Mouse (Mus musculus) hindbrain, embryonic 13.5 days (tissue): ENCODE measurements around the gene Gm9507. TPM values are rescaled to one million over a fixed set of nuclear protein-coding genes. Genes with fewer than 3 reads are reported as not detected.

Experiments
- polyA plus RNA-seq: library from polyadenylated mRNA; unstranded; fragments of >200 nt; fragmentation: Nextera tagmentation; extraction: Ambion mirVana; gene quantifications from 2 replicates; pipeline ENCODE4 v1.2.1, GENCODE M21; 2015

Gene Gm9507
- polyA plus RNA-seq, 1 experiment from 2014 or later = not detected

Other genes starting within 250 kb of the Gm9507 start
- 69.0 and 71.9 TPM in 2 replicates for gene Pttg1ip, start 230.1 kb downstream of the Gm9507 start, polyA plus RNA-seq
- gene Sumo3, start 205.7 kb downstream of the Gm9507 start, polyA plus RNA-seq = 271 and 274 TPM in 2 replicates
- gene Gm49325, start 205.6 kb downstream of the Gm9507 start, polyA plus RNA-seq = 2.1 and 3.4 TPM in 2 replicates
- 94.5 and 95.0 TPM in 2 replicates for gene Ube2g2, start 189.6 kb downstream of the Gm9507 start, polyA plus RNA-seq
- gene Tspear, start 125.3 kb downstream of the Gm9507 start, polyA plus RNA-seq = 0.74 and 0.82 TPM in 2 replicates
- not detected in 2 replicates for gene Gm19402, start 121.1 kb downstream of the Gm9507 start, polyA plus RNA-seq
- gene Gm9508, start 114.6 kb downstream of the Gm9507 start, polyA plus RNA-seq = not detected in 2 replicates
- not detected in 2 replicates for gene Gm10272, start 105.2 kb downstream of the Gm9507 start, polyA plus RNA-seq
- not detected in 2 replicates for gene Gm10024, start 100.4 kb downstream of the Gm9507 start, polyA plus RNA-seq
- not detected in 2 replicates for gene Gm10142, start 96.0 kb downstream of the Gm9507 start, polyA plus RNA-seq
- gene Krtap12-1, start 91.2 kb downstream of the Gm9507 start, polyA plus RNA-seq = not detected in 2 replicates
- not detected in 2 replicates for gene Gm10100, start 85.4 kb downstream of the Gm9507 start, polyA plus RNA-seq
- not detected in 2 replicates for gene Gm18596, start 69.2 kb downstream of the Gm9507 start, polyA plus RNA-seq
- not detected in 2 replicates for gene Gm9736, start 60.5 kb downstream of the Gm9507 start, polyA plus RNA-seq
- not detected in 2 replicates for gene Gm3233, start 52.2 kb downstream of the Gm9507 start, polyA plus RNA-seq
- gene Gm3238, start 40.5 kb downstream of the Gm9507 start, polyA plus RNA-seq = not detected in 2 replicates
- gene Gm7138, start 34.9 kb downstream of the Gm9507 start, polyA plus RNA-seq = not detected in 2 replicates
- not detected in 2 replicates for gene Gm3250, start 29.3 kb downstream of the Gm9507 start, polyA plus RNA-seq
- not detected in 2 replicates for gene Gm7137, start 23.6 kb downstream of the Gm9507 start, polyA plus RNA-seq
- gene Gm9639, start 16.8 kb downstream of the Gm9507 start, polyA plus RNA-seq = not detected in 2 replicates
- not detected in 2 replicates for gene Gm19668, start 12.7 kb downstream of the Gm9507 start, polyA plus RNA-seq
- gene Gm2696, start 2.8 kb upstream of the Gm9507 start, polyA plus RNA-seq = not detected in 2 replicates
- gene Krtap10-4, start 15.3 kb upstream of the Gm9507 start, polyA plus RNA-seq = not detected in 2 replicates
- gene Krtap10-10, start 24.1 kb upstream of the Gm9507 start, polyA plus RNA-seq = not detected in 2 replicates
- not detected in 2 replicates for gene Gm36176, start 35.0 kb upstream of the Gm9507 start, polyA plus RNA-seq
- not detected in 2 replicates for gene Gm10318, start 41.0 kb upstream of the Gm9507 start, polyA plus RNA-seq
- gene Gm3285, start 50.1 kb upstream of the Gm9507 start, polyA plus RNA-seq = not detected in 2 replicates
- 12.5 and 14.0 TPM in 2 replicates for gene Lrrc3, start 90.7 kb upstream of the Gm9507 start, polyA plus RNA-seq
- 3.0 and 3.9 TPM in 2 replicates for gene Trpm2, start 158.7 kb upstream of the Gm9507 start, polyA plus RNA-seq
- 38.1 and 40.5 TPM in 2 replicates for gene 1810043G02Rik, start 166.7 kb upstream of the Gm9507 start, polyA plus RNA-seq
- gene Pfkl, start 198.2 kb upstream of the Gm9507 start, polyA plus RNA-seq = 106 and 107 TPM in 2 replicates
- not detected in 2 replicates for gene Dnmt3l, start 230.1 kb upstream of the Gm9507 start, polyA plus RNA-seq
- 0.10 TPM in 1 of 2 replicates, not detected in the other for gene Aire, start 231.8 kb upstream of the Gm9507 start, polyA plus RNA-seq